Comparison of ENCODE assay signal across 16 mouse cellular contexts in the genomic region with DNA sequence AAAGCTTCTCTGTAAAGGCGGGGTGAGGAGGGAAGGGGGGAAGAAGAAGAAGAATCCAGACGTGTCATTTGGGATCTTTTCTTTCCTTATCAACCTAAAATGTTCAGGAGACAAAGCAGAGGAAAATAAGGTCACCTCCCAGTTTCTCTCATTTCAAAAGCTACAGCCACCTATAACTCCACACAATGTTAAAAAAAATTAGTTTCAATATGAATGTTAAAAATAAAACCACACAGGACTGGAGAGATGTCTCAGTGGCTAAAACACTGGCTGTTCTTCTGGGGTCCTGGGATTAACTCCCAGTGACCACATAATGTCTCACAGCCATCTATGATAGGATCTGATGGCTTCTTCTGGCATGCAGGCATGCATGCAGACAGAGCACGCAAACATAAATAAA.
"Had no signal": no experiment of that assay in that cellular context is flagged by ENCODE, and none has a peak within 500 bp of the region (broad histone marks: within the 10 kb centered on the region; RNA-seq: fewer than 3 reads in every experiment).

No protein-coding gene starts in this region.

- H3K4me2 ChIP-seq: neural tube, embryonic 13.5 days; neural tube, embryonic 15.5 days; stomach, embryonic 15.5 days had no signal

- H3K27ac ChIP-seq: neural tube, embryonic 13.5 days; neural tube, embryonic 15.5 days; stomach, embryonic 15.5 days; stomach, postnatal 0 days had no signal

- H3K27me3 ChIP-seq: neural tube, embryonic 15.5 days; stomach, embryonic 15.5 days had no signal

- H3K4me3 ChIP-seq: neural tube, embryonic 13.5 days; neural tube, embryonic 15.5 days; stomach, embryonic 15.5 days had no signal

- H3K9me3 ChIP-seq: neural tube, embryonic 13.5 days; neural tube, embryonic 15.5 days; stomach, embryonic 15.5 days had no signal

- DNase-seq: retina, postnatal 1 day; right cerebral cortex, adult 18-20 months; right cerebral cortex, postnatal 14 days; right cerebral cortex, postnatal 25 days; right cerebral cortex, postnatal 4 days; spleen, adult 18-20 months; thymus, adult 18-20 months; thymus, adult 2 months; thymus, postnatal 14 days; thymus, postnatal 25 days; thymus, postnatal 36 days; thymus, postnatal 4 days had no signal

- H3K36me3 ChIP-seq: neural tube, embryonic 13.5 days; neural tube, embryonic 15.5 days; stomach, embryonic 15.5 days had no signal

- H3K9ac ChIP-seq: neural tube, embryonic 13.5 days; neural tube, embryonic 15.5 days; stomach, embryonic 15.5 days had no signal

- H3K4me1 ChIP-seq: neural tube, embryonic 13.5 days; neural tube, embryonic 15.5 days; stomach, embryonic 15.5 days had no signal
